ENCODE assay signal across 10 mouse cellular contexts in genomic region chr6:125363021-125363420, GRCm38 (mm10). TPM values are rescaled to one million over a fixed set of nuclear protein-coding genes. Genes with fewer than 3 reads are reported as not detected.
DNase-seq lines count a peak whose midpoint lies in the region; ATAC-seq and TF ChIP-seq lines count a peak whose summit lies in the region.
"Had no signal": no experiment of that assay in that cellular context is flagged by ENCODE, and none has a peak within 500 bp of the region (broad histone marks: within the 10 kb centered on the region; RNA-seq: fewer than 3 reads in every experiment).

No protein-coding gene starts in this region.

- no peak overlapping the region for H3K27ac ChIP-seq in heart, embryonic 10.5 days
- H3K27ac ChIP-seq in embryonic facial prominence, embryonic 12.5 days: no peak overlapping the region
- no peak overlapping the region for H3K27ac ChIP-seq in hindbrain, embryonic 16.5 days (ENCODE audit: low read depth, low read length)
- no peak overlapping the region for H3K27ac ChIP-seq in midbrain, embryonic 12.5 days (replicated peaks)
- H3K27ac ChIP-seq in lung, postnatal 0 days (ENCODE audit: low read length): no peak overlapping the region

- H3K27me3 ChIP-seq in heart, embryonic 10.5 days (ENCODE audit: insufficient read depth, poor library complexity, severe bottlenecking): peaks cover 67% of the 10 kb centered on the region
- H3K27me3 ChIP-seq in embryonic facial prominence, embryonic 12.5 days: peaks cover 29% of the 10 kb centered on the region; the same call in 1 of the 2 replicates
- peaks cover 23% of the 10 kb centered on the region for H3K27me3 ChIP-seq in hindbrain, embryonic 16.5 days (replicated peaks; ENCODE audit: control insufficient read depth, insufficient read depth, low read length)
- H3K27me3 ChIP-seq in midbrain, embryonic 12.5 days: peaks cover 64% of the 10 kb centered on the region
- H3K27me3 ChIP-seq in lung, postnatal 0 days (replicated peaks; ENCODE audit: insufficient read depth, low read length): no peaks in the 10 kb centered on the region

- TF ChIP-seq EP300 in lung, postnatal 0 days (IDR thresholded peaks at IDR 0.05): no peak

- H3K9me3 ChIP-seq in heart, embryonic 10.5 days: no peaks in the 10 kb centered on the region
- H3K9me3 ChIP-seq in embryonic facial prominence, embryonic 12.5 days: no peaks in the 10 kb centered on the region
- H3K9me3 ChIP-seq in hindbrain, embryonic 16.5 days (ENCODE audit: control insufficient read depth, low read length): no peaks in the 10 kb centered on the region
- H3K9me3 ChIP-seq in midbrain, embryonic 12.5 days: no peaks in the 10 kb centered on the region
- H3K9me3 ChIP-seq in lung, postnatal 0 days (ENCODE audit: low read length): no peaks in the 10 kb centered on the region

- peak overlapping the region; percentile 13 for H3K4me3 ChIP-seq in heart, embryonic 10.5 days
- no peak overlapping the region for H3K4me3 ChIP-seq in embryonic facial prominence, embryonic 12.5 days
- peak overlapping the region; percentile 12; the same call in 1 of the 2 replicates for H3K4me3 ChIP-seq in hindbrain, embryonic 16.5 days (ENCODE audit: low read length)
- 0 out of 2 replicates have a peak overlapping the region, but pooled peaks have one; percentile 3 for H3K4me3 ChIP-seq in midbrain, embryonic 12.5 days
- H3K4me3 ChIP-seq in lung, postnatal 0 days (ENCODE audit: low read depth, low read length): no peak overlapping the region

- H3K9ac ChIP-seq in embryonic facial prominence, embryonic 12.5 days: no peak overlapping the region
- no peak overlapping the region for H3K9ac ChIP-seq in hindbrain, embryonic 16.5 days (ENCODE audit: low read depth, low read length)
- no peak overlapping the region for H3K9ac ChIP-seq in midbrain, embryonic 12.5 days (replicated peaks)
- H3K9ac ChIP-seq in lung, postnatal 0 days (replicated peaks; ENCODE audit: low read depth): no peak overlapping the region

- peak overlapping the region; percentile 38 for H3K4me2 ChIP-seq in embryonic facial prominence, embryonic 12.5 days (replicated peaks)
- H3K4me2 ChIP-seq in hindbrain, embryonic 16.5 days (ENCODE audit: low read length): peak overlapping the region; percentile 44
- H3K4me2 ChIP-seq in midbrain, embryonic 12.5 days (replicated peaks): peak overlapping the region; percentile 30
- H3K4me2 ChIP-seq in lung, postnatal 0 days (replicated peaks; ENCODE audit: low read depth, low read length): no peak overlapping the region

- no peak for TF ChIP-seq CTCF in lung, postnatal 0 days (IDR thresholded peaks at IDR 0.05)

- peaks cover 47% of the 10 kb centered on the region for H3K4me1 ChIP-seq in heart, embryonic 10.5 days
- H3K4me1 ChIP-seq in embryonic facial prominence, embryonic 12.5 days: peaks cover 30% of the 10 kb centered on the region
- peaks cover 18% of the 10 kb centered on the region for H3K4me1 ChIP-seq in hindbrain, embryonic 16.5 days (ENCODE audit: control insufficient read depth, insufficient read depth, low read depth, low read length)
- peaks cover 23% of the 10 kb centered on the region for H3K4me1 ChIP-seq in midbrain, embryonic 12.5 days
- no peaks in the 10 kb centered on the region; the same call in 1 of the 2 replicates for H3K4me1 ChIP-seq in lung, postnatal 0 days (ENCODE audit: insufficient read depth, low read depth, low read length)

- H3K36me3 ChIP-seq in heart, embryonic 10.5 days: peaks cover 43% of the 10 kb centered on the region
- H3K36me3 ChIP-seq in embryonic facial prominence, embryonic 12.5 days: peaks cover 41% of the 10 kb centered on the region
- no peaks in the 10 kb centered on the region for H3K36me3 ChIP-seq in hindbrain, embryonic 16.5 days (ENCODE audit: control insufficient read depth, insufficient read depth, low read length)
- peaks cover 6% of the 10 kb centered on the region for H3K36me3 ChIP-seq in midbrain, embryonic 12.5 days
- H3K36me3 ChIP-seq in lung, postnatal 0 days (ENCODE audit: insufficient read depth, low read length): peaks cover 24% of the 10 kb centered on the region; the same call in 1 of the 2 replicates

- DNase-seq in heart, embryonic 10.5 days (ENCODE audit: low spot score): no peak
- DNase-seq in heart, postnatal 4 days: no peak
- no peak for DNase-seq in thymus, postnatal 14 days
- DNase-seq in lung, adult 18-20 months: no peak
- no peak for DNase-seq in lung, postnatal 0 days (ENCODE audit: low spot score)
- DNase-seq: spleen, adult 18-20 months had no signal

- 16% methylated on average over 15 of the region's 15 CpGs for WGBS in heart, embryonic 10.5 days
- 16% methylated on average over 15 of the region's 15 CpGs for WGBS in embryonic facial prominence, embryonic 12.5 days
- 25% methylated on average over 15 of the region's 15 CpGs for WGBS in hindbrain, embryonic 16.5 days
- 14% methylated on average over 15 of the region's 15 CpGs for WGBS in midbrain, embryonic 12.5 days
- WGBS in lung, postnatal 0 days: 45% methylated on average over 15 of the region's 15 CpGs

- no peak for ATAC-seq in embryonic facial prominence, embryonic 12.5 days (ENCODE audit: insufficient number of reproducible peaks, insufficient read depth, low FRiP score, low TSS enrichment)
- ATAC-seq in hindbrain, embryonic 16.5 days: no peak
- ATAC-seq in midbrain, embryonic 12.5 days (ENCODE audit: low FRiP score, low read depth): no peak
- ATAC-seq in lung, postnatal 0 days: no peak

RNA-seq across cellular contexts. Expression of gene Tnfrsf1a, which starts 13.9 kb away (rescaled TPM):
- polyA plus RNA-seq in heart, embryonic 10.5 days (2016; fragmentation: Nextera tagmentation; extraction: Ambion mirVana): 33.6 and 35.3 TPM in 2 replicates
- 10 to 100 TPM; 63.3 to 65.2 TPM for total RNA-seq in heart, postnatal 4 days (2021)
- 49.4 and 51.9 TPM in 2 replicates for polyA plus RNA-seq in embryonic facial prominence, embryonic 12.5 days (2016; fragmentation: Nextera tagmentation; extraction: Ambion mirVana)
- 15.1 and 18.3 TPM in 2 replicates for polyA plus RNA-seq in hindbrain, embryonic 16.5 days (2015; fragmentation: Nextera tagmentation; extraction: Ambion mirVana)
- 17.7 and 22.8 TPM in 2 replicates for polyA plus RNA-seq in midbrain, embryonic 12.5 days (2016; fragmentation: Nextera tagmentation; extraction: Ambion mirVana)
- polyA plus RNA-seq in lung, postnatal 0 days (2015; fragmentation: Nextera tagmentation; extraction: Ambion mirVana): 107 and 108 TPM in 2 replicates

RNA-seq across cellular contexts. Expression of gene Plekhg6, which starts 17.6 kb away (rescaled TPM):
- polyA plus RNA-seq in heart, embryonic 10.5 days (2016; fragmentation: Nextera tagmentation; extraction: Ambion mirVana): 0.20 TPM in 1 of 2 replicates, not detected in the other
- total RNA-seq in heart, postnatal 4 days (2021): not detected
- polyA plus RNA-seq in embryonic facial prominence, embryonic 12.5 days (2016; fragmentation: Nextera tagmentation; extraction: Ambion mirVana): 0.34 and 0.47 TPM in 2 replicates
- 0.30 and 0.41 TPM in 2 replicates for polyA plus RNA-seq in hindbrain, embryonic 16.5 days (2015; fragmentation: Nextera tagmentation; extraction: Ambion mirVana)
- polyA plus RNA-seq in midbrain, embryonic 12.5 days (2016; fragmentation: Nextera tagmentation; extraction: Ambion mirVana): 0.05 and 0.17 TPM in 2 replicates
- polyA plus RNA-seq in lung, postnatal 0 days (2015; fragmentation: Nextera tagmentation; extraction: Ambion mirVana): 0.50 and 0.82 TPM in 2 replicates
- total RNA-seq: monocyte, adult 5-6 weeks had no signal

RNA-seq across cellular contexts. Expression of gene Scnn1a, which starts 42.6 kb away (rescaled TPM):
- polyA plus RNA-seq in heart, embryonic 10.5 days (2016; fragmentation: Nextera tagmentation; extraction: Ambion mirVana): 0.65 and 0.98 TPM in 2 replicates
- total RNA-seq in heart, postnatal 4 days (2021): 1 to 10 TPM in 1 of 2 experiments, under 1 TPM in 1; 0.83 to 1.1 TPM
- polyA plus RNA-seq in embryonic facial prominence, embryonic 12.5 days (2016; fragmentation: Nextera tagmentation; extraction: Ambion mirVana): 0.52 and 1.1 TPM in 2 replicates
- polyA plus RNA-seq in hindbrain, embryonic 16.5 days (2015; fragmentation: Nextera tagmentation; extraction: Ambion mirVana): 0.69 and 0.70 TPM in 2 replicates
- polyA plus RNA-seq in midbrain, embryonic 12.5 days (2016; fragmentation: Nextera tagmentation; extraction: Ambion mirVana): 0.41 and 0.43 TPM in 2 replicates
- polyA plus RNA-seq in lung, postnatal 0 days (2015; fragmentation: Nextera tagmentation; extraction: Ambion mirVana): 106 and 123 TPM in 2 replicates

RNA-seq across cellular contexts. Expression of gene Ltbr, which starts 49.3 kb away (rescaled TPM):
- polyA plus RNA-seq in heart, embryonic 10.5 days (2016; fragmentation: Nextera tagmentation; extraction: Ambion mirVana): 37.8 and 40.4 TPM in 2 replicates
- total RNA-seq in heart, postnatal 4 days (2021): 10 to 100 TPM; 49.2 to 53.7 TPM
- 27.2 and 28.2 TPM in 2 replicates for polyA plus RNA-seq in embryonic facial prominence, embryonic 12.5 days (2016; fragmentation: Nextera tagmentation; extraction: Ambion mirVana)
- polyA plus RNA-seq in hindbrain, embryonic 16.5 days (2015; fragmentation: Nextera tagmentation; extraction: Ambion mirVana): 16.4 and 18.7 TPM in 2 replicates
- polyA plus RNA-seq in midbrain, embryonic 12.5 days (2016; fragmentation: Nextera tagmentation; extraction: Ambion mirVana): 18.3 and 20.2 TPM in 2 replicates
- polyA plus RNA-seq in lung, postnatal 0 days (2015; fragmentation: Nextera tagmentation; extraction: Ambion mirVana): 96.7 and 100 TPM in 2 replicates

Comparison
In these comparisons a context has a peak if more than half of its experiments do, and no peak if none do; other contexts are left out.
1. H3K4me3 ChIP-seq: peak in heart, embryonic 10.5 days (single experiment), hindbrain, embryonic 16.5 days (single experiment) and midbrain, embryonic 12.5 days (single experiment); none in embryonic facial prominence, embryonic 12.5 days (single experiment) and lung, postnatal 0 days (single experiment).
2. RNA of gene Scnn1a, which starts 42.6 kb away (polyA plus RNA-seq): 106 to 123 TPM in lung, postnatal 0 days; 0.52 to 1.1 TPM in embryonic facial prominence, embryonic 12.5 days, 0.65 to 0.98 TPM in heart, embryonic 10.5 days, 0.69 to 0.70 TPM in hindbrain, embryonic 16.5 days and 0.41 to 0.43 TPM in midbrain, embryonic 12.5 days; every median in the first group is over 10 times any median in the second.